Mouse (Mus musculus) small intestine, adult 2 months (tissue): Measurements from ENCODE around the gene Cgas. TPM values are rescaled to one million over a fixed set of nuclear protein-coding genes. Genes with fewer than 3 reads are reported as not detected.
A peak's percentile ranks its signal among the peaks of the same experiment; 100 is the strongest.
"Not testable (repeated sequence)": the region's sequence is repeated elsewhere in the genome, so short reads cannot be mapped to it uniquely, and the experiment has no call there.

Experiments used
- H3K27ac ChIP-seq: fragments of 200-500 bp; 2 replicates; pipeline ENCODE4 v1.5.1; 2012; ENCODE audit warnings: low read depth, low read length, control low read depth, inconsistent platforms; ENCODE audit not compliant: insufficient read depth
- H3K27me3 ChIP-seq: fragments of 200-500 bp; 2 replicates; pipeline ENCODE4 v1.6.1; 2012; ENCODE audit warnings: mild to moderate bottlenecking, moderate library complexity, low read length, inconsistent platforms; ENCODE audit not compliant: control insufficient read depth, insufficient read depth
- H3K36me3 ChIP-seq: fragments of 200-500 bp; 2 replicates; pipeline ENCODE4 v1.6.1; 2012; ENCODE audit warnings: mild to moderate bottlenecking, low read length, control low read depth, inconsistent platforms; ENCODE audit not compliant: control insufficient read depth, insufficient read depth
- H3K4me1 ChIP-seq: fragments of 200-500 bp; 2 replicates; pipeline ENCODE4 v1.6.1; 2012; ENCODE audit warnings: low read length, inconsistent platforms, mixed read lengths; ENCODE audit not compliant: control insufficient read depth, insufficient read depth, insufficient read length
- H3K4me3 ChIP-seq: fragments of 200-500 bp; 2 replicates; pipeline ENCODE4 v1.5.1; 2012; ENCODE audit warnings: low read depth, mild to moderate bottlenecking, control low read depth, inconsistent platforms, low read length, moderate library complexity
- CTCF ChIP-seq: fragments of 200-500 bp; IDR thresholded peaks from 2 replicates; pipeline ENCODE4 v1.5.1; 2012; ENCODE audit warnings: low read depth, mild to moderate bottlenecking, control low read depth, inconsistent platforms, low read length, moderate library complexity, mixed read lengths; ENCODE audit not compliant: insufficient replicate concordance, insufficient read length; ENCODE audit errors: extremely low read depth
- POLR2A ChIP-seq: fragments of 200-500 bp; IDR thresholded peaks from 2 replicates; pipeline ENCODE4 v1.6.1; 2012; ENCODE audit warnings: low read depth, mild to moderate bottlenecking, control low read depth, inconsistent platforms, low read length, moderate library complexity
- WGBS: fragments of 180-500 bp; shearing (Covaris S2); methylation state at CpG from one replicate; pipeline ENCODE4 v1.1.7; 2018; 5-methylcytosine and 5-hydroxymethylcytosine counted together
- polyA plus RNA-seq: library from polyadenylated mRNA; depleted of rRNA; stranded (reverse); fragments of >200 nt; gene quantifications from 2 replicates; pipeline ENCODE4 v1.2.3, GENCODE M21; 2012; rRNA removed

Gene Cgas
- 0.46 and 0.86 TPM in 2 replicates for polyA plus RNA-seq

- H3K27me3 ChIP-seq, result no peaks in the 10 kb centered on the region
- H3K36me3 ChIP-seq, result no peaks in the 10 kb centered on the region
- TF ChIP-seq CTCF (no peak), POLR2A (peak; percentile 25; the same call in 1 of the 2 replicates)
- no peak within 1 kb of the TSS for H3K27ac ChIP-seq
- under 1% methylated on average over 81 of the region's 81 CpGs for WGBS
- H3K4me1 ChIP-seq, result peaks cover 2% of the 10 kb centered on the region
- peak within 1 kb of the TSS; percentile 73 for H3K4me3 ChIP-seq
Measured at GRCm38 (mm10) chr9:78442579-78443392, at the start of gene Cgas. Gene Cgas (minus strand): TSS chr9:78443237.

GRCm38 (mm10) chr9:78492254-78492653 lies 49.2 kb upstream of the Cgas start:
- Histone ChIP-seq H3K36me3 (no peaks in the 10 kb centered on the region), H3K4me3 (no peak overlapping the region), H3K4me1 (peaks cover 8% of the 10 kb centered on the region; the same call in 1 of the 2 replicates), H3K27ac (no peak overlapping the region), H3K27me3 (no peaks in the 10 kb centered on the region)
- TF ChIP-seq POLR2A (no peak), CTCF (no peak)
- 38% methylated on average over 3 of the region's 3 CpGs for WGBS

GRCm38 (mm10) chr9:78491169-78491568 lies 48.1 kb upstream of the Cgas start:
- 36% methylated on average over 3 of the region's 3 CpGs for WGBS
- Histone ChIP-seq H3K4me3 (no peak overlapping the region), H3K36me3 (no peaks in the 10 kb centered on the region), H3K27me3 (no peaks in the 10 kb centered on the region), H3K27ac (no peak overlapping the region), H3K4me1 (peaks cover 8% of the 10 kb centered on the region; the same call in 1 of the 2 replicates)
- TF ChIP-seq POLR2A (no peak), CTCF (no peak)

- 2% methylated on average over 20 of the region's 20 CpGs for WGBS
- no peaks in the 10 kb centered on the region for H3K27me3 ChIP-seq
- no peaks in the 10 kb centered on the region for H3K36me3 ChIP-seq
- peak within 1 kb of the TSS; percentile 75 for H3K27ac ChIP-seq
- peak within 1 kb of the TSS; percentile 50 for H3K4me3 ChIP-seq
- H3K4me1 ChIP-seq, result peaks cover 8% of the 10 kb centered on the region; the same call in 1 of the 2 replicates
- TF ChIP-seq POLR2A (no peak), CTCF (no peak)
Measured at GRCm38 (mm10) chr9:78488890-78489420, 45.9 kb upstream of the Cgas start, which contains the start of gene Eef1a1. Gene Eef1a1 (minus strand): TSS chr9:78489151.

DNA sequence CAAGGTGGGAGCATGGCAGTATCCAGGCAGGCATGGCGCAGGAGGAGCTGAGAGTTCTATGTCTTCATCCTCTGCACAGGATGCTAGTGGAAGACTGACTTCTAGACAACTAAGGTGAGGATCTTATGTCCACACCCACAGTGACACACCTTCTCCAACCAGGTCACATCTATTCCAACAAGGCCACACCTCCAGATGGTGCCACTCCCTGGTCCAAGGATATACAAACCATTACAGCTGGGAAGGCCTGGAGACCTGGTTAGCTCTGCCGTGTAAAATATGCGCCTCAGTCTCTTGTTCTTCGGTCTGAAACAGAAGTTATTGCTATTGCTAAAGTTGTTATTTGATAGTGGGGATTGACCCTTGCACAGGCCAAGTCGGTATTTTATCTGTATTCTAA lies 45.0 kb upstream of the Cgas start:
- H3K4me1 ChIP-seq, H3K27ac ChIP-seq: not testable (repeated sequence)
- 57% methylated on average over 5 of the region's 5 CpGs for WGBS

GRCm38 (mm10) chr9:78484660-78485059 lies 41.6 kb upstream of the Cgas start:
- WGBS, result 93% methylated on average over 3 of the region's 3 CpGs
- TF ChIP-seq CTCF, result no peak
- TF ChIP-seq POLR2A, result no peak
- H3K36me3 ChIP-seq, result peaks cover 6% of the 10 kb centered on the region
- H3K27ac ChIP-seq, result no peak overlapping the region
- H3K4me1 ChIP-seq, result peaks cover 6% of the 10 kb centered on the region; the same call in 1 of the 2 replicates
- H3K27me3 ChIP-seq, result no peaks in the 10 kb centered on the region
- no peak overlapping the region for H3K4me3 ChIP-seq

More for the DNA sequence above, 45.0 kb upstream of the Cgas start:
- H3K4me3 ChIP-seq, H3K27me3 ChIP-seq, H3K36me3 ChIP-seq: not testable (repeated sequence)

DNA sequence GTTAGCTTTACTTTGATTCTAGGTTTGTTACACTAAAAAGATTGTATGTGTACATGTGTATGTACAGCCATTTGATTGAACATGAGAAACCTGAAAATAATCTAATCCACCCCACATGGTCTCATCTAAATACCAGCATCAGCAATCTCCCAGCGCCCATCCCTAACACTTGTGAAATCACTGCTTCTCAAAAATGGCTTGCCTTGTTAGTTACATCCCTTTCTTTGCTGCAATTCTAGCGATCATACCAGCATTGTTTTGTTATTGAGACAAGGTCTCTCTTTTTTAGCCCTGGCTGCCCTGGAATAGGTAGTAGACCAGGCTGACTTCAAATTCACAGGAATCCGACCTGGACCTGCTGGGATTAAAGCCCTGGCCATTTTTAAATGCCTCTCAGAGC lies 39.3 kb upstream of the Cgas start:
- Histone ChIP-seq H3K4me3 (peak overlapping the region; percentile 98), H3K4me1 (peaks cover 3% of the 10 kb centered on the region; the same call in 1 of the 2 replicates), H3K27ac (peak overlapping the region; percentile 94), H3K27me3 (no peaks in the 10 kb centered on the region), H3K36me3 (peaks cover 23% of the 10 kb centered on the region)
- WGBS, result 25% methylated on average over 3 of the region's 3 CpGs
- TF ChIP-seq POLR2A (no peak), CTCF (no peak)
